Mouse (Mus musculus) inflammation-experienced regulatory T-cells, adult 6 months (primary cell): ENCODE results near the gene Dctn1. TPM values are rescaled to one million over a fixed set of nuclear protein-coding genes. Genes with fewer than 3 reads are reported as not detected.

Source experiments
- ATAC-seq: one replicate; pipeline ENCODE4 v1.8.0; 2017
- polyA plus RNA-seq, 3 experiments: library from polyadenylated mRNA; unstranded; fragments of 100-300 nt; shearing (Covaris generic); gene quantifications; one replicate each; pipeline ENCODE4 v1.2.1; 2017

Gene Dctn1
- polyA plus RNA-seq, 3 experiments from 2014 or later: 15.5 to 21.0 (median 16.1) TPM

DNA sequence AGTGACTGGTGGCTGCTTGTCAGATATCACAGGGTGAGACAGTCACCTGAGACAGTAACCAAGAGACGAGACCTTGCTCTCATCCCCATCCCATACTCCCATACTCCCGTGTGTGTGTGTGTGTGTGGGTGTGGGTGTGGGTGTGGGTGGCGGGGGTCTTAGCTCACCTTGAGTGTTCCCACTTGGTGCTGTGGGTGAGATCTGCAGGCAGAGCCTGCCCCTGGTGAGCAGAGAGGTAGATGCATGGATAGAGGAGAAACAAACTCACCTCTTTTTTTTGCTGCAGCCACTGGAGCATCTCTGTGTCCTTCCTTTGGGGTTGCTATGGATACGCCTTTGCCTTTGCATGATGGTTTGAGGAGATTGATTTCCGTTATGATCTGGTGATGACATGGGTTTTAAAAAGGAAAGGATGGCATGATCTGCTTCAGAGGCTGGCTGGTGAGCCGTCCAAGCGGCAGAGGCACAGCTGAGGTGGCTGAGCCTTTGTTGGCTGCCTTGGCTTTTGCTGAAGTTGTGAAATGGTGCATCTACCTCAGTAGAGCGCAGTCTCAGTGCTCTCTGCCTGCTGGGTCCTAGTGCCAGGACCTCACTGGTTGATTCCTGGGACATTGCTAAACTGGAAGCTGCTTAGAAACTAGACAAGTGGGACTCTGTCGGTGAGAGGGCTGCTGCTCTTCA, 6.7 kb downstream of the Dctn1 start:
- no peak for ATAC-seq

GRCm38 (mm10) chr6:83175996-83176395, 10.3 kb downstream of the Dctn1 start:
- ATAC-seq: no peak

DNA sequence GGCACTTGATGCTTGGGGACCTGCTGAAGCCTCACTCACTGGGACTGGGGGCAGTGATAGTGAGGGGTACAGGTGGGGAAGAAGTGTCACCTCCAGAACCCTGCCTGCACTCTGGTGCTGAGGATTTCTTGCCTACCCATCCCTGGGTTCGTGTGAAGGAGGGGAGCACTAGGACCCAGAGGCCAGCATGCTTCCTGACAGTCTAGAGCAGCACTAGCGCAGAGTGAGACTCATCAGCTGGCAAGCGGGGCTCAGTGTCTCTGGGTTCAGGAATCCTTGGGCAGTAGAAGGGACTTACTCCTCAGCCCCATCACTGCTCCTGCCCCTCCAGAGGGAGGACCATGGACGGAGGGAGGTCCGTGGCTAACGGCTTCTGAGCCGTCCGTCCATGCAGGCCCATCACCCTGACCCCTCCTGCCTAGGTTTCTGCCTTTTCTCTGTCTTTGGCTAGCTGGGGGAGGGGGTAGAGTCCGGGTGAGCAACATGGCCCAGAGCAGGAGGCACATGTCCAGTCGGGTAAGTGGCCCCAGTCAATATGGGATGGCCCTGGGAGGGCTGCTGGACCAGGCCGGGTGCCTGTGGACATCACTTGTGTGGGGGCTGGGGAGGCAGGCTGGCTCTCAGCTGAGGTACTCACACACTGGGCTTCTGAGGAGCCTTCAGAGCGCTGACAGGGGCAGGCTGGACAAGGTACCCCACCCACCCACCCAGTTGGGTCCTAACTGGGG, 13.8 kb downstream of the Dctn1 start:
- ATAC-seq: no peak

GRCm38 (mm10) chr6:83180605-83181004, 14.9 kb downstream of the Dctn1 start:
- ATAC-seq: no peak

GRCm38 (mm10) chr6:83184858-83185435, 19.2 kb downstream of the Dctn1 start:
- ATAC-seq: no peak

DNA sequence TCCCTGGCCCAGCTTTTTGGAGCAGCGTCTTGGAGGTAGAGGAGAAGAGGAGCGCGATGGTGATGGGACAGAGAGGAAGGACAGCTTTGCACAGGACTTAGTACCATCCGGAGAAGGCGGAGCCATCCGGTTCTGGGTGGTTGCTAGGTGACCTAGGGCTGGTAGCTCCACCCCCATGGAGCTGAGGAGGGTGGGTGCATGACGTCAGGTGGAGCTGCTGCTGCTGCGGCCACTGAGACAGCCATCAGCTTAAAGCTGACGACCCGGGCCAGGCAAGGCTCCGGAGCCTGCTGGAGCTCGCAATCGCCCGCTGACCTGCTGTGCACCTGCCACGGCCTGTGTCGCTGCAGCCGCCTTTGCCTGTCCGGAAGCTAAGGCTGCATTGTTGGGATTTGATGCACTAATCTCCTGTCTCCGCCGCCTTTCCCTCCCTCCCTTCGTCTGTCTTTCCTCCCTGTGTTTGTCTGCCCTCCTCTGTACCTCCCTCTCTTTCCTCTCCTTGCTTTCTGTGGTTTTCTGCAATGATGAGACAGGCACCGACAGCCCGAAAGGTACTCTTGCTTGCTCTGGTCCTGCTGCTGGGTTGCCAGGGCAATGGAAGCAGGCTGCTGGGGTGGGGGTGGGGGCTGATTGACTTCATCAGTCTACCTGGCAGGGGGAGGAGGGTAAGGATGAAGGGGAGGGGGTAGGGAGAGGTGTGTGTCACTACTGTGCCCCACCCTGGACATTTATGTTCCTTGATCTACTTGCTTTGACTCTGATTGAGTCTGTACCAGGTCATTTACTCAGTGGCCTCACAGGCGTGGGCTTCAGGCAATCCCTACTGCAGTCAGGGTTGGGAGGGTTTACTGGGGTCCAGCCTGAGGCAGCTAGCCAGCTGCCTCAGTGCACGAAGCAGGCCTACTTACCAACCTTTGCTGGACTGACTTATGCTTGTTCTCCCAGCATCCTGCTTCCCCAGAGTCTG, 20.5 kb downstream of the Dctn1 start:
- ATAC-seq: peak; percentile 63

DNA sequence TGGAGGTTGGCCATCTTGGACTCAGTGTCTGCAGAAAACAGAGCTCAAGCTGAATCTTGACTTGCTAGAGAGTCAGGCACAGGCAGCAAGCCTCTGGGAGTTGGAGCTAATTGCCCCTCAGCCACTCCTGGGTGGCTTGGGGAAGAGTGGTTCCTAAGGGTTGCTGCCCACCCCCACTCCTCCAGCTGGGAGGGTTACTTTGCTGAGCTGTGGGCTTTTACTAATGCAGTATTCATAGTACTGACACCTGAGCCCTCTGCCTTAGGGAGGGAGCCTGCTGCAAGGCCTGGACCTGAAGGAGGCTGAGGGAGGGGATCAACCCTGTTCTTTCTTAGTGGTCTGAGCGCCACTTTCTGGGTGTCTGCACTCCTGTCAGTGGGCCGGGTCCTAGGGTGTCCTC, 21.2 kb downstream of the Dctn1 start:
- ATAC-seq: no peak

DNA sequence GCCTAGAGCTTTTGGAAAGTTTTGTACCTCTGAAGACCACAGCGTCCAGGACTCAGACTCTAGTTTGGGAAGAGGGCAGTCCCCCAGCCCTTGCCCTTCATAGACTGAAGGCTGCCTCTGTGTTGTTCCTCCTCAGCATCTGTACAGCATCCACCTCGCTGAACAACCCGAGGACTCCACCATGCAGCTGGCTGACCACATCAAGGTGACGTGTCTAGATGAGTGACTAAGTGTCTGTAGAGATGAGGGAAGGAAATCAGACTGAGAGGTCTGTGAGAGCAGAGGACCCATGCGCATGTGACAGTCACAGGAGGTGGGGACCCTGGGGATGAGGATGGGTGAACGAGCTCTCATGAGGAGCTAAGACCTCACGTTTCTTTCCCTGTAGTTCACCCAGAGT, 27.9 kb downstream of the Dctn1 start:
- ATAC-seq: no peak

GRCm38 (mm10) chr6:83197345-83198004, 31.8 kb downstream of the Dctn1 start:
- no peak for ATAC-seq

DNA sequence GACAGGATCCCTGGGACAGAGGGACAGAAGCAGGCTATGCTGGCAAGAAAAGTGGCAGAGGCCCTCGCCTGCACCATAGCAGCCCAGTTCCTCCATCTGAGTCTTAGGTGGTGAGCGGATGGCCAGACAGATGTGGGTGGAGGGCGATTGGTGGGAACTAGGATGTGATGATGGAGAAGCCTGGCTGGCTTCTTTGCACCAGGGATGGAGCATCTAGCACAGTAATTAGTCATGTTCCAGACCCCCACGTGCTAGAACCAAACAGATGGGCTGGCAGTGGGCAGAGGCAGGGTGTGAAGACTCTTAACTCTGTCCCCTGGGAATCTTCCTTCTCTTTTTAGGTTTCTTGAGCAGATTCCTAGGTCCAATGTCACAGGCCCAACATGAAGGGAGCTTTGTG, 37.6 kb downstream of the Dctn1 start:
- ATAC-seq: no peak

GRCm38 (mm10) chr6:83205851-83206250, 40.1 kb downstream of the Dctn1 start:
- ATAC-seq: no peak

DNA sequence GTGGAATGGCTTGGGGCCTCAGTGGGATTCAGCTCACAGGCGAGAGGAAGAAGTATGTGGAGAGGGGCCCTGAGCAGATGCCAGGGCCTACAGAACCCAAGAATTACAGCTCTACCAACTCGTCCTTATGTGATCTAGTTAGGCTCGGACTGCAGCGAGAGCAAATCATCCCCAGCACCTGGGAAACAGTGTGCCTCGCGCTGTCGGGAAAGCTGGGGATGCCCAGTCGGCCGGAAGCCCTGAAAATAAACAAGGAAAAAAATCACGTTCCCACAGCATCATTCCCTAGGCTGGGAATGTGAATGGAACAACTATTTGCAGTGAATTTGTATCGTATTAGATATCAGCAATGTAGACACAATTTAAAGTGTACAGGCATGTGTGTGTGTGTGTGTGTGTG, 40.6 kb downstream of the Dctn1 start:
- ATAC-seq: no peak

DNA sequence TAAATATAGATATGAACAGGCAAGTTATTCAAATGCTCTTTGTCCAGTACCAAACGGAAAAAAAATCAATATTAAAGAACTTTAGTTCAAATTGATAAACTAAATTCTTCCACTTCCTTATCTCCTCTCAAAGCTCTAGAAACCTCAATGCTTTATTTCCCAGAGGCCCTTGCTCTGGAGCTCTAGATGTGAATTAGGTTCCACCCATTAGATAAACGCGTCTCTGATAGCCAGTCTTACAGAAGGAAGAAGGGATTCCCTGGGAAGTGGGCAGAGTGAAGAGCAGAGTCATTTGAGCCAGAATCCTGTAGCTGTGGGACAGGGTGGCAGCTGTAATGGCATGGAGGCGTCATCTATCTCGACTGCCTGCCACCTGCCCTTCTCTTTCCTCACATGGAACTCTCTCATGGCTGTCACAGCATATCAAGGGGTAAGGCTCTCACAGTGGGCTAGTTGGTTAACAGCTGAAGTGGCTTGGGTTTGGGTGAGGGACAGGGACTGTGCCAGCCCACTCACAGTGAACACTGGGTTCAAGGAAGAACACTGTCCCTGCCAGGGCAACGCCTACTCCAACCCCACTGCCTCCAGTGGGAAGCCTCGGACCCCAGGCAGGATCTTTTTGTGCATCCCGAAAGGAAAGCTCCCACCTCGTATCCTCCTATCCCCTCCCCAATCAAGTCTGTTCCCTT, 41.8 kb downstream of the Dctn1 start:
- ATAC-seq: no peak

- no peak for ATAC-seq
These were observed 42.3 kb downstream of the Dctn1 start for GRCm38 (mm10) chr6:83208050-83208400.

GRCm38 (mm10) chr6:83210495-83210894, 44.8 kb downstream of the Dctn1 start:
- no peak for ATAC-seq

DNA sequence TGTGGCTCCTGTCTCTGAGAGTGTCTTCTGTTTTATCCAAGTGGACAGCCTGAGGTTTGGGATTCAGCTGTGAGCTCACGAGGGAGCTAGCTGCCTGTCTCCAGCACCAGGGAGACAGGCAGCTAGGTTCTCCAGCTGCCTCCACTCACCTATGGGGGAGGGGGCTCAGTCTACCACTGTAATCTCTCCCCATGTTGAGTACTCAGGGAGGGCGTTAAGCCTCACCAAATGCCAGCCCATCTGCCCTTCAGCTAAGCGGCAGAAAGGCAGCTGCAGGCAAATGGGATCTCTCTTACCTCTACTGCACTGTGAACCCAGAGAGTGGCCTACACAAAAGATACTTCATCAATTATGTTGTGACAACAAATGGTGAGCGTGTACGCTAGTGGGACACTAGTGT, 45.8 kb downstream of the Dctn1 start:
- ATAC-seq: no peak

- ATAC-seq: no peak
These were observed 49.4 kb downstream of the Dctn1 start for GRCm38 (mm10) chr6:83215002-83215666.

DNA sequence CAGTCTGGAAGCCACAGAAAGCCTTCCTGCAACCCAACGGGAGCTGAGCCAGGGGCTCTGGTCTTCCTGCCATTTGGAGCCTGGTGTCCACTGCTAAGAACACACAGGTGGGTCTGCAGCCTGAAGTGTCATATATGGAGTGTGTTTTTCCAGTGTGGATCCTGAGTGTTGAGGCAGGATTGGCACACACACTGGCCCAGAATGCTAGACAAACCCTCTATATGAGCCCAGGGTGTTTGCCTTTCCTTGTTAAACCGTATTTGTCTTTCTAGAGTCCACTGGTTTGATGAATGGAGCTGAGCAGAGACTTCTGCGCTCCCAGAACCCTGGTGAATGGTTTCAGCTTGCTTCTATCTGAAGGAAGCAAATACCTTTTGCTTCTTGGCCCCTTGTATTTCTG, 54.1 kb downstream of the Dctn1 start, which contains the start of gene Slc4a5:
Slc4a5 (plus strand) TSS at position 15 of the 400 bp plus-strand sequence.
- no peak for ATAC-seq

GRCm38 (mm10) chr6:83231486-83231885, 65.8 kb downstream of the Dctn1 start:
- no peak for ATAC-seq

- ATAC-seq: no peak
These were observed 67.6 kb downstream of the Dctn1 start for GRCm38 (mm10) chr6:83233306-83233705.

DNA sequence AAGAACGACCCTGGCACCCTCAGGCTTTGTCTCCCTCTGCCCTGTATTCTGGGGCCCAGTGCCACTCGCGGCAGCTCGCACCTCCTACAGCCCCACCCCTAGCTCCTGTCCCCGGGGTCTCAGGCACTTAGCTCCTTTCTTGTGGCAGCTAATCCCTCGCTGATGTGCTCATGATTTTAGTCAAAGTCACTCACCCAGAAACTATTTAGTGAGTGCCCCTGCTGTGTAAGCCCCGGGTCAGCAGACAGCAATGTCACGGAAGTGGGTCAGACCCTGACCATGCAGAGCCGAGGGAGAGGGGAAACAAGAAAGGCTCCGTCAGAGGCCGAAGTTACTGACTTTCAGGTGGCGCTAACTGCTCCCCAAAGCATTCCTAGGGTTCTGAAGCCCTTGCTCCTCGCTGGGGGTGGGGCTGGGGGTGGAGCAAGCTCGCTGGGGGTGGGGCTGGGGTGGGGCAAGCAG, 68.6 kb downstream of the Dctn1 start:
- no peak for ATAC-seq
